Mouse (Mus musculus) G1E (cell line): Measurements from ENCODE around the gene St8sia1.

Experiments
- CTCF ChIP-seq: IDR thresholded peaks from 2 replicates; pipeline ENCODE4 v1.5.1; 2012; ENCODE audit warnings: low read depth, low read length, inconsistent platforms, mixed read lengths
- GATA1 ChIP-seq: IDR thresholded peaks from 2 replicates; pipeline ENCODE4 v1.6.1; 2012; ENCODE audit warnings: borderline replicate concordance, low read length, inconsistent platforms, mixed read lengths
- GATA2 ChIP-seq: IDR thresholded peaks from 2 replicates; pipeline ENCODE4 v1.6.1; 2012; ENCODE audit warnings: low read depth, low read length, inconsistent platforms, borderline replicate concordance
- POLR2AphosphoS5 ChIP-seq: IDR thresholded peaks from 2 replicates; pipeline ENCODE4 v1.6.1; 2012; ENCODE audit warnings: low read depth, low read length, inconsistent platforms; ENCODE audit not compliant: insufficient replicate concordance
- TAL1 ChIP-seq: conservative IDR thresholded peaks from 2 replicates; pipeline ENCODE4 v1.6.1; 2012; ENCODE audit warnings: low read depth, low read length, inconsistent platforms, mixed read lengths

DNA sequence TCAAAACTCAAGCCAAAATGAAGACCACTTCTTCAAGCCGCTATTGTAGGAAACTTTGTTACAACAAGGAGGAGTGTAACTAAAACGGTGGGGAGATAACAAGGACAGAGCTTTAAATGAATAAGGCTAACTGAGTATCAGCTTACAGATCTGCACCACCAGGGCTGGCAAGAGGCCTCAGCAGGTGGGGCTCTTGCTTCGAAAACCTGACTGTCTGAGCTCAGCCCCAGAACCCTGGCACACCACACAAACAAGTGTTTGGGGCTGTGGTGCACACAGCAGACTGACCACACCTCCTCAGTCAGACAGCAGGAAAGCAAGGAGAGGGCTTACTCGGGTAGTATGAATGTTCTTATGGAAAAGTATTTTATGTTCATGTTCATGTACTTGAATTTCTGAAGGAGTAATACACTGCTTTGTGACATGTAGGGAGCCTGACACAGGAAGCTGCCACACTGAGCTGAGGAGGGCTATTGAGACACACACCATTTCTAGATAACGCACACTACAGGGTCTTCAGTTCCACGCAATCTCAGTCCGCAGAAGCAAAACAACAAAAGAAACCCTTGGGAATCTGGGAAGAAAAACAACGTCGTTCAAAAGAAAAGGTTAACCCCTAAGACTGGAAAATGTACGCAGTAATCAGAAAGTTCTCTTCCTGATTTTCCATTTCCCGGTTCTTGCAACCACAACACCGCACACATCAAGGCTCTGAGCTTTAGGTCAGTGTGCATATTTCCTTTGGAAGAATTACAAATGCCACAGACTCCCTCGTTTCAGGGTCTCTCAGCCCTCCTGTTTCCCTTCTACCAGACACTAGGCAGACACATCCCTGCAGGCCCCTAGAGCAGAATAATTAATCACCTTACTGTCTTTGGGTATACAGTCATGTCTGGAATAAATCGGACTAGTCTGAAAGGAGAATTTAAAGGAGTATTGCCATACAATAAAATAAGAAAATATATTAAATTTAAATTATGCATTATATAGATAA, 29.8 kb upstream of the St8sia1 start:
- TF ChIP-seq TAL1 (no peak), CTCF (no peak), POLR2AphosphoS5 (no peak), GATA1 (no peak), GATA2 (no peak)
